Mouse (Mus musculus) embryonic facial prominence, embryonic 12.5 days (tissue): ENCODE measurements around the gene Chrd. TPM values are rescaled to one million over a fixed set of nuclear protein-coding genes. Genes with fewer than 3 reads are reported as not detected.

Source experiments
- ATAC-seq: fragments of 200-750 bp; cut with Nextera tagmentation; 2 replicates; pipeline ENCODE4 v1.8.0; 2017; ENCODE audit not compliant: insufficient number of reproducible peaks, insufficient read depth, low FRiP score, low TSS enrichment
- H3K27ac ChIP-seq: fragments of 300-500 bp; sonication (generic); 2 replicates; pipeline ENCODE4 v1.5.1; 2016; ENCODE audit warnings: mild to moderate bottlenecking
- H3K27me3 ChIP-seq: fragments of 300-500 bp; sonication (generic); 2 replicates; pipeline ENCODE4 v1.6.1; 2016; ENCODE audit warnings: mild to moderate bottlenecking, moderate library complexity
- H3K36me3 ChIP-seq: fragments of 300-500 bp; sonication (generic); 2 replicates; pipeline ENCODE4 v1.6.1; 2016; ENCODE audit warnings: mild to moderate bottlenecking
- H3K4me1 ChIP-seq: fragments of 300-500 bp; sonication (generic); 2 replicates; pipeline ENCODE4 v1.6.1; 2016
- H3K4me2 ChIP-seq: fragments of 300-500 bp; sonication (generic); replicated peaks from 2 replicates; pipeline ENCODE4 v1.6.1; 2016; ENCODE audit warnings: mild to moderate bottlenecking, moderate library complexity
- H3K4me3 ChIP-seq: fragments of 300-500 bp; sonication (generic); 2 replicates; pipeline ENCODE4 v1.5.1; 2016; ENCODE audit warnings: mild to moderate bottlenecking
- H3K9ac ChIP-seq: fragments of 300-500 bp; sonication (generic); 2 replicates; pipeline ENCODE4 v1.6.1; 2016; ENCODE audit warnings: mild to moderate bottlenecking, moderate library complexity
- H3K9me3 ChIP-seq: fragments of 300-500 bp; sonication (generic); 2 replicates; pipeline ENCODE4 v1.6.1; 2016; ENCODE audit warnings: mild to moderate bottlenecking, moderate library complexity
- WGBS: fragments of 180-500 bp; shearing (Covaris S2); methylation state at CpG from one replicate; pipeline ENCODE4 v1.1.7; 2016; 5-methylcytosine and 5-hydroxymethylcytosine counted together
- polyA plus RNA-seq: library from polyadenylated mRNA; unstranded; fragments of >200 nt; fragmentation: Nextera tagmentation; extraction: Ambion mirVana; gene quantifications from 2 replicates; pipeline ENCODE4 v1.2.1, GENCODE M21; 2016

Chrd gene
- 4.7 and 5.9 TPM in 2 replicates for polyA plus RNA-seq

GRCm38 (mm10) chr16:20732925-20733730 is at the start of gene Chrd:
TSS of gene Chrd (plus strand) at chr16:20733127.
- WGBS = under 1% methylated on average over 66 of the region's 70 CpGs
- Histone ChIP-seq H3K4me3 (peak within 1 kb of the TSS; percentile 64), H3K27ac (peak within 1 kb of the TSS; percentile 66), H3K9ac (peak within 1 kb of the TSS; percentile 80), H3K36me3 (no peaks in the 10 kb centered on the region), H3K9me3 (no peaks in the 10 kb centered on the region), H3K27me3 (peaks cover 25% of the 10 kb centered on the region), H3K4me1 (peaks cover 8% of the 10 kb centered on the region; the same call in 1 of the 2 replicates), H3K4me2 (peak within 1 kb of the TSS; percentile 97)
- ATAC-seq = peak; percentile 71

- Histone ChIP-seq H3K27me3 (no peaks in the 10 kb centered on the region), H3K9me3 (no peaks in the 10 kb centered on the region), H3K36me3 (peaks cover 63% of the 10 kb centered on the region), H3K4me1 (peaks cover 14% of the 10 kb centered on the region; the same call in 1 of the 2 replicates), H3K27ac (no peak overlapping the region), H3K9ac (no peak overlapping the region), H3K4me2 (no peak overlapping the region), H3K4me3 (no peak overlapping the region)
- ATAC-seq = no peak
- 92% methylated on average over 3 of the region's 3 CpGs for WGBS
Observed at GRCm38 (mm10) chr16:20690774-20691173, 42.2 kb upstream of the Chrd start.

GRCm38 (mm10) chr16:20691617-20692016 is 41.3 kb upstream of the Chrd start:
- H3K27ac ChIP-seq = no peak overlapping the region
- no peak overlapping the region for H3K4me2 ChIP-seq
- 57% methylated on average over 1 of the region's 1 CpGs for WGBS
- ATAC-seq = no peak
- no peaks in the 10 kb centered on the region for H3K27me3 ChIP-seq
- no peaks in the 10 kb centered on the region for H3K9me3 ChIP-seq
- H3K36me3 ChIP-seq = peaks cover 55% of the 10 kb centered on the region
- H3K4me3 ChIP-seq = no peak overlapping the region
- peaks cover 19% of the 10 kb centered on the region; the same call in 1 of the 2 replicates for H3K4me1 ChIP-seq
- no peak overlapping the region for H3K9ac ChIP-seq

GRCm38 (mm10) chr16:20692241-20692965 is 40.5 kb upstream of the Chrd start:
- Histone ChIP-seq H3K27me3 (no peaks in the 10 kb centered on the region), H3K9me3 (no peaks in the 10 kb centered on the region), H3K4me1 (peaks cover 19% of the 10 kb centered on the region; the same call in 1 of the 2 replicates), H3K27ac (no peak overlapping the region), H3K36me3 (peaks cover 47% of the 10 kb centered on the region), H3K4me3 (no peak overlapping the region), H3K9ac (no peak overlapping the region), H3K4me2 (peak overlapping the region; percentile 74)
- ATAC-seq = no peak
- WGBS = 43% methylated on average over 16 of the region's 16 CpGs

GRCm38 (mm10) chr16:20693111-20693701 is 39.7 kb upstream of the Chrd start, which contains the start of gene Fam131a:
TSS of gene Fam131a (plus strand) at chr16:20693241.
- Histone ChIP-seq H3K4me2 (peak within 1 kb of the TSS; percentile 74), H3K27ac (peak within 1 kb of the TSS; percentile 89), H3K4me3 (peak within 1 kb of the TSS; percentile 57), H3K36me3 (peaks cover 39% of the 10 kb centered on the region), H3K27me3 (no peaks in the 10 kb centered on the region), H3K4me1 (peaks cover 19% of the 10 kb centered on the region; the same call in 1 of the 2 replicates), H3K9ac (peak within 1 kb of the TSS; percentile 68), H3K9me3 (no peaks in the 10 kb centered on the region)
- peak; percentile 90 for ATAC-seq
- under 1% methylated on average over 37 of the region's 37 CpGs for WGBS

- Histone ChIP-seq H3K9me3 (no peaks in the 10 kb centered on the region), H3K27ac (no peak overlapping the region), H3K27me3 (no peaks in the 10 kb centered on the region), H3K9ac (no peak overlapping the region), H3K4me2 (no peak overlapping the region), H3K4me3 (no peak overlapping the region), H3K36me3 (peaks cover 23% of the 10 kb centered on the region), H3K4me1 (peaks cover 19% of the 10 kb centered on the region; the same call in 1 of the 2 replicates)
- no peak for ATAC-seq
- 79% methylated on average over 8 of the region's 8 CpGs for WGBS
Observed at GRCm38 (mm10) chr16:20694781-20695180, 38.1 kb upstream of the Chrd start.

DNA sequence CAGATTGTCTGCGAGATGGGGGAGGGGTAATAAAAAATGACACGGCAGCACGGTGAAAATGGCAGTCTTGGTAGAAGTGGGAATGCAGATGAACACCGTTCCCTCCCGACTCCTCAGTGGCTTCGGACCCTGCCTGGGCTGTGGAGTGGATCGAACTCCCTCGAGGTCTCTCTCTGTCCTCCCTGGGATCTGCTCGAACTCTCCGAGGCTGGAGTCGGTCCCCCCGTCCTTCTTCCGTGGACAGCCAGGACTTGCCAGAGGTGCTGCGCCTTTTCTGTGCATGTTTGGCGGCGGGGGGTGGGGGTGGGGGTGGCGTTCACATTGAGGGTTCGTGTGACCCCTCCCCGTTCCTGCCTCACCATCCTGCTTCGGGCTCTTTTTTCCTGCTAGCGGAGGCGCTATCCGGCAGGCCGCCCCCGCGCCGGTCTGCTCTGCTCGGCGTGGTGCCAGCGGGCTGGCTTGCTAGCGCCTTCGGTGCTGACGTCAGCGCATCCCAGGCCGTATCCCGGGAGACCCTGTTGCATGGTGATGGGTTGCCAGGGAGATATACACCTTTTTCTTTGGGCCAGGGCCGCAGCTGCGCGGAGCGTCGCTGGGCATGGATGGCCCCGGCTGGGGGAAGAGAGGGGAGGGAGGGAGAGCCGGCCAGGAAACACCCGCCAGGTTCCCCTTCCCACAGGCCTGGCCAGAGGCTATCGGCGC is 37.2 kb upstream of the Chrd start:
- Histone ChIP-seq H3K27me3 (no peaks in the 10 kb centered on the region), H3K4me3 (peak overlapping the region; percentile 39), H3K27ac (no peak overlapping the region; the same call in 1 of the 2 replicates), H3K9me3 (no peaks in the 10 kb centered on the region), H3K36me3 (peaks cover 16% of the 10 kb centered on the region), H3K4me1 (peaks cover 19% of the 10 kb centered on the region; the same call in 1 of the 2 replicates), H3K4me2 (peak overlapping the region; percentile 58), H3K9ac (peak overlapping the region; percentile 16; the same call in 1 of the 2 replicates)
- ATAC-seq = peak; percentile 73
- 3% methylated on average over 46 of the region's 46 CpGs for WGBS

- WGBS = 76% methylated on average over 5 of the region's 5 CpGs
- no peak overlapping the region for H3K9ac ChIP-seq
- H3K27me3 ChIP-seq = no peaks in the 10 kb centered on the region
- no peak for ATAC-seq
- H3K4me1 ChIP-seq = peaks cover 21% of the 10 kb centered on the region
- H3K4me3 ChIP-seq = no peak overlapping the region
- H3K36me3 ChIP-seq = 0 out of 2 replicates have a peak, but pooled peaks cover 6% of the 10 kb centered on the region
- H3K9me3 ChIP-seq = no peaks in the 10 kb centered on the region
- no peak overlapping the region for H3K27ac ChIP-seq
- H3K4me2 ChIP-seq = no peak overlapping the region
Observed at GRCm38 (mm10) chr16:20699266-20699665, 33.7 kb upstream of the Chrd start.

DNA sequence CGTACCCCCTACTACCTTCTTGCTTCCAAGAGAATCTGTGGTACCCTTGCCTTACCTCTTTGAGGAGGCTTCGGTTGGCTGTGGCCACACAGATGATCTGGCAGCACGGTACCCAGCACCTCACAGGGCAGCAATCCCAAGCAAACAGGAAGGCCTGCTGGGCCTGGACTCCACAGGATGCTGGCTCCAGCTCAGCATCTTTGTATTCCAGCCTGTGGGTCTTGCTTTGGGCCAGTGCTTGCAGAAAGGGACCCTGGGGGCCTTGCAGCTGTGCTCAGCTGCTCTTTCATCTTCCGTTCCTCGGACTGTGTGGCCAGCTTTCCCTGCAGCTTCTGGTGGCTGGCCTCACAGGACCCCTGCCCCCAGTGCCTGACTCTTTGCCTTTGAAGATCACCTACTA is 32.9 kb upstream of the Chrd start:
- Histone ChIP-seq H3K4me2 (no peak overlapping the region), H3K27ac (no peak overlapping the region), H3K9me3 (no peaks in the 10 kb centered on the region), H3K4me1 (peaks cover 21% of the 10 kb centered on the region), H3K9ac (no peak overlapping the region), H3K27me3 (no peaks in the 10 kb centered on the region), H3K36me3 (peaks cover 9% of the 10 kb centered on the region; the same call in 1 of the 2 replicates), H3K4me3 (no peak overlapping the region)
- WGBS = 29% methylated on average over 5 of the region's 5 CpGs
- no peak for ATAC-seq

GRCm38 (mm10) chr16:20701316-20701715 is 31.6 kb upstream of the Chrd start:
- Histone ChIP-seq H3K4me1 (peaks cover 18% of the 10 kb centered on the region), H3K27ac (peak overlapping the region; percentile 78), H3K4me3 (no peak overlapping the region), H3K9ac (0 out of 2 replicates have a peak overlapping the region, but pooled peaks have one; percentile 28), H3K9me3 (no peaks in the 10 kb centered on the region), H3K27me3 (no peaks in the 10 kb centered on the region), H3K36me3 (peaks cover 20% of the 10 kb centered on the region), H3K4me2 (peak overlapping the region; percentile 20; the same call in 1 of the 2 replicates)
- ATAC-seq = 0 out of 2 replicates have a peak, but pooled peaks have one; percentile 42
- WGBS = 48% methylated on average over 7 of the region's 7 CpGs
